Mouse (Mus musculus) adrenal gland, adult 2 months (tissue): ENCODE results near the gene Zbtb43. TPM values are rescaled to one million over a fixed set of nuclear protein-coding genes. Genes with fewer than 3 reads are reported as not detected.

ENCODE experiments used
- DNase-seq: peaks from one replicate; pipeline ENCODE4 v3.0.0; 2021
- long read RNA-seq: library from polyadenylated mRNA; stranded (forward); transcript quantifications from one replicate; pipeline ENCODE4 v2.0.0, GENCODE M21; 2021
- polyA plus RNA-seq: library from polyadenylated mRNA; depleted of rRNA; stranded (reverse); fragments of >200 nt; gene quantifications from 2 replicates; pipeline ENCODE4 v1.2.3, GENCODE M21; 2012; rRNA removed
- total RNA-seq, 2 experiments: library from RNA; stranded (reverse); gene quantifications; 2 replicates each; pipeline ENCODE4 v1.2.3; 2021

The Zbtb43 gene
- 10 to 100 TPM; 19.9 to 26.4 TPM for total RNA-seq
- polyA plus RNA-seq, result 3.5 and 4.9 TPM in 2 replicates
- long read RNA-seq, full-length matches to known transcripts, result 6 of 9 reads
- long read RNA-seq, partial matches to known transcripts, result 0 of 9 reads
- long read RNA-seq, other reads (novel, unspliced or antisense), result 3 of 9 reads

DNA sequence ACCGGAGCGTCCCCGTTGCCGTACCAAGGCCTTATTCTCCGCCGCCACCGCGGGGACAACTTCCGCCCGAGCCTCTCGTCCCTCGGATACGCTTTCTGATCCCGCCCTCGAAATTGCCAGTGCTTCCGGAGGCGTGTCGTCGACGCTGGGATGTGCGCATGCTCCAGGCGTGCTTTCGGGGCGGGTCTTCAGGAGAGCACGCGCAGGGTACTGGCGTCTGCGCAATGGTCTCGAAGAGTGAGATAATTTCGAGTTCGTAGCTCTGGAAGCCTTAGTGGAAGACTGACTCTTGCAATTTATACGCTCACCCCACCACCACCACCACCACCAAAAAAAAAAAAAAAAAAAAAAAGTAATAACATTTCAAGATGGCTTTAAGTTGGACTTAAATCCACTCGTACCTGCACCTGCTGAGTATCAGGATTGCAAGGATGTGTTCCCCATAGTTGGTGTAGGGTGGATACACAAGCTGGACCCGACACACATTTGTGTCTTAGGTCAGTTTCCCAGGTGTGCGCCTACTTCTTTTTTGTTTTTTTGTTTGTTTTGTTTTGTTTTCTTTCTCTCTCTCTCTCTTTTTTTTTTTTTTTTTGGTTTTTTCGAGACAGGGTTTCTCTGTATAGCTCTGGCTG is at the start of gene Zbtb43:
Gene Zbtb43, minus strand, starts transcription at position 94 of the 632 bp plus-strand sequence.
- DNase-seq, result peak; percentile 97

GRCm38 (mm10) chr2:33515856-33516255 is 47.5 kb upstream of the Zbtb43 start:
- DNase-seq, result no peak

DNA sequence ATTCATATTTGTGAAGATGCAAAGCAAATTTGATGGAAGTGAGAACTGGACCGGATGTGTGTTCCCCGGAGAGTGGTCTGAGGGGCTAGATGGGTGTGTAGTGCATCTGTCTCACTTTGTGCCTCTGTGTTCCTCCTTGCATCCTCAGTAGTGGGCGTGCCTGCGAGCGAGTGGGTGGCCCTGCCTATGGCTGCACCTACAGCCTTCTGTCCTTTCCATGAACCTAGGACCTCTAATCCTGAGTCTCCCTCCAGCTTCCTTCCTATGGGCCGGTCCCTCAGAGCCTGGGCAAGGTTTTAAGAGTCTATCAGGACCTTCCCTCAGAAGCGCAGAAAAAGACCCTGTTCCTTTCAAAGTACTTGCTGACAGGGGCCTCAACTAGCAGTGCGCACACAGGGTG is 47.1 kb upstream of the Zbtb43 start:
- no peak for DNase-seq

GRCm38 (mm10) chr2:33510791-33511190 is 42.4 kb upstream of the Zbtb43 start:
- no peak for DNase-seq

- no peak for DNase-seq
These were observed 34.2 kb upstream of the Zbtb43 start for GRCm38 (mm10) chr2:33502602-33503001.

GRCm38 (mm10) chr2:33498280-33498679 is 29.9 kb upstream of the Zbtb43 start:
- DNase-seq, result peak; percentile 70

- DNase-seq, result no peak
These were observed 27.3 kb upstream of the Zbtb43 start for GRCm38 (mm10) chr2:33495654-33496053.

DNA sequence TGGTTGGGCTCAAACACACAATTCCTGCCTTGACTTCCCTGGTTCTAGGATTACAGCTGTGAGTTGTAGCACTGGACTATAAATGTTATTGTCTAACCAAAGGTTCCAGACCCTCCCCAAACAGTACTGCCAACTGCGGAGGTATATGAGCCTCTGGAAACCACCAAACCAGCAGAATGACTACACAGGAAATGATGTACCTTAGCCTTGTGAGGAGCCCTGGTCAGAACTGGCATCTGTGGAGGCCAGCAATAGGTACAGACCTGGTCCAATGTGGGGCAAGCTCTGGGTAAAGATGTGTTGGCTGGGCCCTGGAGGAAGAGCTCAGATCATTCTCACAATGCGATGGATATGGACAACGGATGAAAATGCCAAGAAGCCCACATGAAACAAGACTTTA is 23.7 kb upstream of the Zbtb43 start:
- DNase-seq, result no peak

DNA sequence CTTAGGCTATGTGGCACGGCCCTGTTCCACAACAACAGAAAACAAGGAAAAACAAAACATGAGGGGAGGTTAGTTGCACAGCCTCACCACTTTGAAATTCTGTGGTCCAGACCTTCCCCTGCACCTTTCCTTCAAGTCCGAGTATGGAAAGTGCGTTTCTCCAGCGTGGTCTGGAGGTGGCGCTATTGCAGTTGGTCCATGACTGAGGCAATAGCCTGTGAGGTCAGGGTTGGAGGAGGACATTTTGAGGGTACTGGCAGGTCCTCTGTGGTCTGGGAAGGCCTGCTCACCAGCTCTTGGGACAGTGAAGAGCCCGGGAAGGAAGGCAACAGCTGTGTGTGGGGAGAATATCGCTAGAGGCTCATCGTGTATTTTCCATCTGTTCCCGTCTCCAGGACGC is 21.2 kb upstream of the Zbtb43 start:
- no peak for DNase-seq

- DNase-seq, result no peak
These were observed 19.0 kb upstream of the Zbtb43 start for GRCm38 (mm10) chr2:33487332-33487731.

GRCm38 (mm10) chr2:33486866-33487265 is 18.5 kb upstream of the Zbtb43 start:
- DNase-seq, result peak; percentile 60

GRCm38 (mm10) chr2:33477961-33478755 is 9.8 kb upstream of the Zbtb43 start:
- no peak for DNase-seq

DNA sequence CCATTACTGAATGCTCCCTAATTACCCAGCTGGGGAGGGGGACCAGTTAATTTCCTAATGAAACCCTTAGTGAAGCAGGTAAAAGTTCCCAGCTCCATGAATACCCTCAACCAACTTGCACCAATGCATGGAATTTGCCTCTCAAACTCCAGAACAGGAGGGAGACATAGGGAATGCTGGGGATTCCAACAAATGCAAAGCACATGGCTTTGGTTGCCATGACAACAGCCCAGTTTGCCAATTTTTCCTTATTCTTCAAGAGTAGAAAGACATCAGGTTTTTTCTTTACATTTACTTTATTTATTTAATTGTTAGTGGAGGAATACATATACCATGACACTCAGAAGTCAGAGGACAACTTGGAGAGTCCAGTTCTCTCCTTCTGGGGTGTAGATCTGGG is 7.6 kb upstream of the Zbtb43 start:
- DNase-seq, result no peak

DNA sequence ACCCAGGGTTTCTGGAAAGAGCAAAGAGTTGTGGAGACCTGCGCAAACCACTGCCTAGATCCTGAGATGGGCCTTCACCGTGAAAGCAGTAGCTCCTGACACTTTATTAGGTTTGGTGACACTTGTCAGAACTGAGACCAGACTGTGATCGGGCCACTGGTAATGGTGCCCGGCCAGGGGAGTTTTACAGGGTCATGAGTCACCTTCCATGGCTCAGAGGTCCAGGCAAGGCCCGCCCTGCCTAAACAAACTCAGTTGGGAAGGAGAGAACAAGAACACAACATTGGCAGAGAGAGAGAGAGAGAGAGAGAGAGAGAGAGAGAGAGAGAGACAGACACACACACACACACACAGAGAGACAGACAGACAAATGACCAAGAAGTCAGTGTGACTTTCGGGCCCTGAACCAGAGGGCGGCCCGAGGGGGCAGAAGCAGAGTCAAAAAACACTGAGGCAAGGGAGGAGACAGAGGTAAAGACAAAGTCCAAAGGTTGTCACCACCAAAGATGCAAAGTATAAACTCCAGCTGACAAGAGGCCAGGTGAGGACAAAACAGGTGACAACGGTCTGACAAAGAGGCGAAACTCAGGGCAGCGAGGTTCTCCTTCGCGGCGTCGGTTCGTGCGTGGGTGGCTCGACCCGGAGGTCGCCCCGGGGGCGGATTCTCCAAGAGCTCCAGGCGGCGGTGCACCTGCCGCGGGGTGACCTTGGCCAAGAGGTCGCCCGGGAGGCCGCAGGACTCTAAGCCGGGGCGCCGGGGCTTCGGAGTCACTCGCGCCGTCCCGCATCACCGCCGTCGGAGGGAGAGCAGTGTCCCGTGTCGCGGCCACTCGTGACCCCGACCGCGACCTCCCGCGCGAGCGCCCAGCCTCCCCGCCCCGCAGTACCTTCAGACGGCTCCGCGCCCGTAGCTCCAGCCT is 553 bp downstream of the Zbtb43 start:
- DNase-seq, result peak; percentile 81

DNA sequence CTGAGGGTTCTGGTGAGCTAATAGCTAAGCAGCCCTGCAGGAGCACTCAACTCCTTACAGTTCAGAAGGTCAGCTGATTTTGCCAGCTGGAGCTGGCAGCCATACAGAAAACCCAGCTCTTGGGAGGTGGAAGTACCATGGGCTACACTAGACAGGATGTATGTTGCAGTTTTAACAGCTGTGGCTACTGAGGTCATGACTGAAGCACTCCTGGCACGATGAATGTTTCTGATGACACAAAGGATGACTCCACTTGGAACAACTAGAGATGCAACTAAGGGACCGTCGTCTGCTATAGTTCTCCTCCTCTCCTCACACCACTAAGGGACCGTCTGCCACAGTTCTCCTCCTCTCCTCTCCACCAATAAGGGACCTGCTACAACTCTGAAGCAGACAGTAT is 2.4 kb downstream of the Zbtb43 start:
- peak; percentile 40 for DNase-seq

DNA sequence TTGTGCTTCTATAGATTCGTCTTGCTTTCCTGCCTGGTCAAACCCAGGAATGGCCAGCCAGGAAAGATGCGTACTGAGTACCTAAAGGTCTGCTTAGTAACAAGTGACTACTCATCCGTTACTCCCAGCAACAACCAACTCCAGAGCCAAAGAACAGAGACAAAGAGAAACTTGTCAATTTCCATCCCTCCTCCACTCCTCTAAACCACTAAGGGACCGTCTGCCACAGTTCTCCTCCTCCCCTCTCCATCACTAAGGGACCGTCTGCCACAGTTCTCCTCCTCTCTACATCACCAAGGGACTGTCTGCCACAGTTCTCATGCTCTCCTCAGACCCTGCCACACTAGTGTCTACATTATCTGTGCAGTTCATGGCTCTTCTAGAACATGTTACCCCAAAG is 3.1 kb downstream of the Zbtb43 start:
- no peak for DNase-seq

DNA sequence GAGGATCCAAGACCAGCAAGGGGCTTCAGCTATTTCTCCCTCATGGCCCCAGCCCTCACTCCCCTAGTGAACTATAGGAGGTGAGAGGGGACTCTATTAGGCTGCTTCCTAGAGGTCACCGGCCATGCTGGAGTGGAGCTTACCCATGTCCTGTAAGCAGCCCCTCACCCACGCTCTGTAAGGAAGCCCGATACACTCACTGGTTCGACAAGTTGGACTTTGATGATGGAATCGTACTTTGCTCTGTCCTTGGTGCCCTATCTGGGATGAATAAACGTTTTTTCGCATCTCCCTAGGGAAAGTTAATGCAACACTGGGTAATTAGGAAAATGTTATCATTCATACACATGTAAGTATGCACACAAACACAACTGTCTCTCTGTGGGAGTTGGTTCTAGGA is 6.3 kb downstream of the Zbtb43 start:
- no peak for DNase-seq

DNA sequence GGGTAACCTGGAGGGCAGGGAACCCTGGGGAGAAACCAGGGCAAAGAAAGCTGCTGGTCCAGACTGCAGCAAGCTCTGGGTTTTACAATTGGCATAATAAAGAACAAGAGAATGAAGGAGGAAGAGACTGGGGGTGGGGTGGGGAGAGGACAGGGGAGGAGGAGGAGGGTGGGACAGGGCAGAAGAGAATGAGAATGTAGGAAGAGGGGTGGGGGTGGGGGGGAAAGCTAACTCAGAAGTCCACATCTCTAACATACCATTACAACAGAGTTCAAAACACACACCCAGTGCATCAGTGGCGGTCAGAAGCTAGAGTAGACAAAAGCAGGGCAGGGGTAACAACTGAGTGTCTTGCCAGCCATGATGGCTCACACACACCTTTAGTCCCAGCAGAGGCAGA is 7.3 kb downstream of the Zbtb43 start:
- DNase-seq, result no peak

GRCm38 (mm10) chr2:33459660-33460059 is 8.7 kb downstream of the Zbtb43 start:
- no peak for DNase-seq

GRCm38 (mm10) chr2:33456696-33457095 is 11.7 kb downstream of the Zbtb43 start:
- no peak for DNase-seq

- DNase-seq, result no peak
These were observed 12.1 kb downstream of the Zbtb43 start for GRCm38 (mm10) chr2:33456242-33456641.

GRCm38 (mm10) chr2:33455350-33455749 is 13.0 kb downstream of the Zbtb43 start:
- DNase-seq, result no peak
